Mouse (Mus musculus) kidney, adult 8-10 months (tissue): ENCODE data around the gene Slc25a53.
"Not testable (repeated sequence)": the region's sequence is repeated elsewhere in the genome, so short reads cannot be mapped to it uniquely, and the experiment has no call there.

ENCODE experiments used
- DNase-seq, 2 experiments: peaks; one replicate each; pipeline ENCODE4 v3.0.0; 2022

Gene Slc25a53

DNA sequence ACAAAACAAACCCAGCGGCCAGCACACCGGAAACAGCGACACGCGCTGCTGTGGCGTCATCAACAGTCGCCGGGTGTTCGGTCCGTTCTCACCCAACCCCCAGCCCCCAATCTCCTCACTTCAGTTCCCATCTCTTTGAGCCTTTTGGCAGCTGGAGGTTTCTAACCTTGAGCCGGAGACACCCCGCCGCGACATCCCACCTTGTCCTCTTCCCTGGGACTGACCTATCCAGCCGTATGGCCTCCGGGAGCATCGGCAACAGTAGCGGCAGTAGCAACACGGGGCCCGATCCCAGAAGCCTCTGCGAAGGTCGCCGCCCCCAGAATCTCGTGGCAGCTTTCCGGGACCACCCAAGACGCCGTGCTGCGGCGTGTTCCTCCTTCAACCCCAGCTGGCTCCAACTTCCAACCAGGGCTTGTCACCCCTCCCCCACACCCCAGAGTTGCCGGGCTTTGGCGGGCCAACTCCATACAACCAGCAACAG, at the start of gene Slc25a53:
Slc25a53 (minus strand) TSS at position 303 of the 484 bp plus-strand sequence.
- DNase-seq = peak; percentile 75 to 82

DNA sequence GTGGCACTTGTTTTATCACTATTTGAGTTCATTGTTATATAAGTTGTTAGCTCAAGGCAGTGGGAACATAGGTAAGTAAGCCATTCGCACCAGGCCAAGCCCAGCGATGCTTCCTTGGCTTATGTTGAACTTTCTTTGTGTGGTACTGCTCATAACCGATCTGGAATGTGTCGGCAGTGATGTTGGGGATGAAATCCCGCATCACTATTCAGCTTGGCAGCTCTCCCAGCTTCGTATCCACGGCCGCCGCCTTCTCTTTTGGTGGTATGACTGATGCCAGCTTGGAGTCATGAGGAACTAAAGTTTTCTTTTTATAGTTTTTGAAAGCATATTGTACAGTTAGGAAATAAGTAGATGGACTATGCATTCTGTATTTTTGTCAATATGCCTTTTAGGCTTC, 25.1 kb upstream of the Slc25a53 start:
- DNase-seq = no peak

DNA sequence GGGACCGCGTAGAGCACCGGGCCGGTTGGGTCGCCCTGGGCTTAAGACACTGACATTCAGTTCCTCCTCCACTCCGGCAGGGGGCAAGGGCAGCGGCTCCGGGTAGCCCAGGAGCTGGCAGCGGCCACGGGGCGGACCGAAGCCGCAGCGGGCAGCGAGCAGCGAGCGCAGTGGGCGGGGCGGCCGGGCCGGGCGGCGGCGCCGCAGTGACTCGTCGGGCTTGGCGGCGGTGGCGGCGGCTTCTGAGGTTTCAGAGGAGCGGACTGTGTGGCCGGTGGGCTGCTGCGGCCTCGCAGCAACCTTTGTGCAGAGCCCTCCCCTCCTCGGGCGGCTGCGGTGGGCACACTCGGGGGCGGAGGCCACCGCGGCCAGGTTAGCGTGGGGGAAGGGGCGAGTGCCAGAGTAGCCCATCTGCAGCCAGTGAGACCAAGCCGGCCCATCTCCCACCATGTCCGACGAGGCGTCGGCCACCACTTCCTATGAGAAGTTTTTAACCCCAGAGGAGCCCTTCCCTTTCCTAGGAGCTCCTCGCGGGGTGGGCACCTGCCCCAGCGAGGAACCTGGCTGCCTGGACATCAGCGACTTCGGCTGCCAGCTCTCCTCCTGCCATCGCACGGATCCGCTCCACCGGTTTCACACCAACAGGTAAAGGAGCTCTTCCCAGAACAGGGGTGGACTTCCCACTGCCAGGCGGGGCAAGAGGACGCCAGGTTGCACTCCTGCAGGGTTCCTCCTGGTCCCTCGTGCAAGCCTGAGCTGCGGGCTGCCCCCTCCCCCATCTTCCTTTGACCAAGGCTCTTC, 11.5 kb upstream of the Slc25a53 start, which contains the start of gene Fam199x:
Fam199x (plus strand) TSS at position 170 of the 801 bp plus-strand sequence.
- peak; percentile 69 to 76 for DNase-seq

DNA sequence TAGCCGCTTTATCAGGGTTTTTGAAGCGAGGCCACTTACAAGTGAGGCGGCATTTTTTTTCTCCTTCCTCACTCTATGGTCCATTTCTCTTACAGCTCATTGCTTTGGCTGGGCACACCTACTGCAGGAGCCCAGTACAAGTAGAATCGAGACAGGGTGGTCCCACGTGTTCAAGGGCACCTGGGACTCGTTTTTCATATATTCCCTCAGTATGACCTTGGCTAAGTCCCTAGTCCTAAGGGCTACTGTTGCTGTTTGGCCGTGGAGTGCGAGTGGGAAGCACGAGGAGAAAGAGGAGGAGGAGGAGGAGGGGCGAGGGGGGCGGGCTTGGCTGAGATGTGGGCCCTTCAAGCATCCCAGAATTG, 10.9 kb upstream of the Slc25a53 start:
- DNase-seq = peak in 1 of 2 experiments; percentile 4

DNA sequence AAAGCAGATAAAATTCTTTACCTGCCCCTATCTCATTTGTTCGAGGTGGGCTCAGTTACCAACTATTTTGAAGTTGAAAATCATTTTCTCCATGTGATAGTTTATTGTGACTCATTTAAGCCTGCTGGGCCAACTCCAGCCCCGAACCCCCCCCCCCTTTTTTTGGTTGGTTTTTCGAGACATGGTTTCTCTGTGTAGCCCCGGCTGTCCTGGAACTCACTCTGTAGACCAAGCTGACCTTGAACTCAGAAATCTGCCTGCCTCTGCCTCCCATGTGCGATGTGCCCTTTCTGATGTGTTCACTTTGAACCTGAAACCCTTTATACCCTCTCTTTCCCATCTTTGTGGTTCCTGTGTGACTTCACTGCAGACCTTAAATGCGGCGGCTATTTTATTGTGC, 400 bp upstream of the Slc25a53 start:
- no peak for DNase-seq

DNA sequence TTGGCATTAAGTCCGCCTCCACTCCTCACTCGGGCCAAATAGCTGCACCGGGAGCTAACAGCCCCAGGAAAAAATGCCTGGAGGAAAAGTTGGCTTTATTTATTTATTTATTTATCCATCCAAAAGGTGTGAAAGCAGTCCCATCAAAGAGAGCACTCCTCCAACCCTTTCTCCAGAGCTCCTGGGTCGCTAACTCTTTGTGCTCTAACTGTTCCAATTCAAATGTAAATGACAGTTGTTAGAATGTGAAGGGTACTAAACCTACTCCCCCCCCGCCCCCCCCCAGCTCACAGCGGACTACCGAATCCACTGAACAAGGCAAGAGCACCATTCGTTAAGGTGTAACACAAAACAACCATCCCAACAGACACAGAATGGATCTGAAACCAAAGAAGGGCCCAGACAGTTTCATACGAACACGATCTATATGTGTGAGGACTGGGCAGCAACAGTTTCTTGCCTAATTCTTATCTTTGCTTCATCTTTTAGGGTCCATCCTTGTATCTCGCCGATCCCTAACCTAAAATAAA, 567 bp downstream of the Slc25a53 start:
- DNase-seq = no peak

DNA sequence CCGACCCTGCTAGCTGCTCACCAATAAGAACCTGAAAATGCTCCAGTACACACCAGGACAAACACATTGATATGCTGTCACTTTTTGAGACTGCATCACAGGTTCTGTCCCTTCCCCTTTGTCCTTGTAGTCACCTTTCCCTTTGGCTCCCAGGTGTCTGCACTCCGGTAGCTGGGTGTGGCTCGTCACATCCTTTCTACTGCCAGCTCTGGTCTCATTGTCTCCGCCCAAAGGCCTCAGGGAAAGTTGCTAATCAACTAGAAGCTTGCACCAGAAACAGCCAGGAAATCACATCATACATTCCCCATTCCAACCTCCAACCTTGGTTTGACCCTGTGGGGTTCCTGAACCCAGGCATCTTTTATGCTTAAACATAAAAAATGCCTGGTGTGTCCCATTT, 3.8 kb downstream of the Slc25a53 start:
- DNase-seq = peak; percentile 2 to 23

DNA sequence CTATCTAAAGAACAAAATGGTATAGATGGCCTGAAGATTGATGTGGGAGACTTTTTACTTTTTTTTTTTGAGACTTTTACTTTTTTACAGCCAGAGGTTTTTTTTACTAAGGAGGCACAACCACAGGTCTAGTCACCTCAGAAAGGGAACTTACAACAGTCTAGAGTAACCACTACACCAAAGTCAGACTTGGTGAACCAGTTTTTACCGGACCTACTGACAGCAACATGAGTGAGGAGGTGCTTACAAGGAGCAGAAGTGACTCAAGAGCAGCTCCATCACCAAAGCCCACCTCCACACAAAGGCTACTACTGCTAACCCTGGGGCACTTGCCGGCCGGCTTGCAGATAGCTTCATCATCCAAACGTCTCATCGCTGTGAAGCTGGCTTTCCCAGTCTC, 6.4 kb downstream of the Slc25a53 start:
- DNase-seq = no peak

DNA sequence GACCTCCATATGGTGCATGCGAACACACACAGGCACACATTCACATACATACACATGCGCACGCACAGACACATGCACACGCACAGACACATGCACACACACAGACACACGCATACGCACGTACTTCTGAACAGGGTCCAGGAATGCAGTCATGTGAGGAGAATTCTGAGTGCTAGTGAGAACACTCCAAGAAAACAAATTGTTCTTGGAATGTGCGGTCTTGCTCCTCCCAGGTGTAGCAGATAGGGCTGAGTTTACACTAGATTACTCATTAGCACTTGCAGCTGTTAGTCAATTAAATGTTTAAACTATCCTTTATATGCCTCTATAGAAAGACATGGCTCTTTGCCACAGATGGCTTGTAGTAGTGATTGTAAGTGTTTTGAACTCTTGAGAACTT, 7.2 kb downstream of the Slc25a53 start:
- peak in 1 of 2 experiments; percentile 9 for DNase-seq

DNA sequence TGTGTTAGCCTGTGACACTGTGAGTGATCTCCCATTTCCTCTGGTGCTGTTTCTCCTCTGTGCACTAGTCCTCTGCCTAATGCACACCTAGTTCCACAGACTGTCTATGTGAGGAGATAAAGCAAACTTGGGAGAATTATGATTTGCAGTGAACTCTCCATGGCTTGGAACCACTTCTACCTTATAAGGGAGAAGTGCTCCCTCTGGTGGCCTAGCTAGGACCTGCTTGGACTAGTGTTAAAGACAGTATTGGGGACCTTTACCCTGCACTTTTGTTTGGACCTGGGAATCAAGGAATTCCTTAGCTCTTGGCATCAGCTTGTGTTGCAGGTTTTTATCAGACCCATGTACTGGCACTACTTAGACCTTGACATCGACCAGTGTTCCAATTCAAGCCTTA, 18.8 kb downstream of the Slc25a53 start:
- peak; percentile 31 to 62 for DNase-seq

DNA sequence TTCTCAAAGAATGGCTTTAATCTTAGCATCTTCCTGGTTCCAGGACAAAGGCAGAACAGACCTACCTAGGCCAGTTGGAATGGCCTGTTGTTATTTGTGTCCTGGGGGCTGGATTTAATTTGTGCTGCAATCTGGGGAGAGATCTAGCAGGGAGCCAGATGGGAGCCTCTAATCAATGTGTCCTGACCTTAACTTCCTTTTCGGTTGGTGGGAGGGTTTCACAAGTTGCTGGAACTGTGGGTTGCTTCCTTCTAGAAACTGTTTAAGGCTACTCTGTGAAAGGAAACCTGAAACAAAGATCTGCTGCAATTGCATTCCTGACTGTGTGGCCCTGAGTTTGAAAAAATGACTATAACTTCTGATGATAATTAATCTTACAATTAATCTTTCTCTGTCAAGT, 20.4 kb downstream of the Slc25a53 start:
- no peak for DNase-seq

DNA sequence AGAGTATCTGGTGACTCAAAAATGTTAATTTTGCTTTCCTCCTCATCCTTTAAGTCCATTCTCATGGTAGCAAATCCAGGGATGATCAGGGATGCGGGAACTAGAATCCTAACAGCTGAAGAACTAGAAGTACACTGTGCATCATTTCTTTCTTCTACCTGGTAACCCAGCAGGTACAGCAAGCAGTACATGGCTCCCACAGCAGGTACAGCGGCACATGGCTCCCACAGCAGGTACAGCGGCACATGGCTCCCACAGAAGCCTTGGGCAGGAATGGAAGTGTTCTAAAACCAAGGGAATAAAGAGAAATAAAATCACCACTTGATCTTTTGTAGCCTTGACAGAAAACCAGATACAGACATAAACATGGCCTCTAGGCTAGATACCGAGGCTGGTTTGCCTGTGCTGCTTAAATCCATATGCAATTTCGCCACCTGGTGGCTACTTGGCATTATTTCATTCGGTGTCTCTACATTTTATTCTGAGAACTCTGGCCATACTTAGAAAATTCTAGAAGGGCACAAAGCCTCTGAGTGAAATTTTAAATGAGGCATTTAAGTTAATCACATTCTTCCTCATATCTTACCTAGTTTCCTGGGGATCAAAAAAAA, 22.9 kb downstream of the Slc25a53 start:
- DNase-seq = peak; percentile 34 to 39

DNA sequence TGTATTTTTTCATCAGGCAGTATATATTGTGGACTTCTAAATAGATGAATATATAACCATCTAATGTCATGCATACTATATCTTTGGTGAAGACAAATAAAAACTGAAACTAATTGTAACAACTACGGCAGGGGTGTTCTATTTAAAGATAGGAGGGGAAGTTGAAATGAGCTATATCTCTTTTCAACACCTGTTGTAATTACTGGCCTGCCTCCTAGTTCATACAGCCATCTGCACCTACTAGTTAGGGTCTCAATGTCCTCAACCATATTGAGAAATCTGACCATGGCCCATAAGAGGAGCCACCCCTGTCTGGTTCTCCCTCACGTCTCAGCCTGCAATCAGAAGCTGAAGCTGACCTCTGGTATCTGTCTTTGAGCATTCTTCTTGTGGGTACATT, 41.8 kb downstream of the Slc25a53 start:
- DNase-seq = no peak

DNA sequence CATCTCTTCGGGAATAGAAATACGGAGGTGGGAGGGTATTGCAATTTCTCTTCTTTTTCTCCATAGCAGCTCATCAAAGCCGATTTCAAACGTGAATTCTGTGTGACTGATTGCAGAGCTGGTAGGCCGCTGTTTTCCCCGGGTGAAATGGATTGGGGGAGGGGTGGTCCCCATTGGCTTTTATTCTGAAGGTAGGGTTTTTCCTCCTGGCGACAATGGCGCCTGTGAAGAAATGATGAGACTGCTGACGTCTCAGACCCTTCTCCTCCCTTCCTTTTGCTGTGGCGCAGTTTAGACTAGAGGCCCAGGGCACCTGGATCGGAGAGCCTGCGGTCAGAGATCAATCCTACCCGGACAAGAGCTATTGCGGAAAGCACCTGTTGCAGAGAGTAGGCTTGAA, 44.5 kb downstream of the Slc25a53 start:
- DNase-seq = no peak

DNA sequence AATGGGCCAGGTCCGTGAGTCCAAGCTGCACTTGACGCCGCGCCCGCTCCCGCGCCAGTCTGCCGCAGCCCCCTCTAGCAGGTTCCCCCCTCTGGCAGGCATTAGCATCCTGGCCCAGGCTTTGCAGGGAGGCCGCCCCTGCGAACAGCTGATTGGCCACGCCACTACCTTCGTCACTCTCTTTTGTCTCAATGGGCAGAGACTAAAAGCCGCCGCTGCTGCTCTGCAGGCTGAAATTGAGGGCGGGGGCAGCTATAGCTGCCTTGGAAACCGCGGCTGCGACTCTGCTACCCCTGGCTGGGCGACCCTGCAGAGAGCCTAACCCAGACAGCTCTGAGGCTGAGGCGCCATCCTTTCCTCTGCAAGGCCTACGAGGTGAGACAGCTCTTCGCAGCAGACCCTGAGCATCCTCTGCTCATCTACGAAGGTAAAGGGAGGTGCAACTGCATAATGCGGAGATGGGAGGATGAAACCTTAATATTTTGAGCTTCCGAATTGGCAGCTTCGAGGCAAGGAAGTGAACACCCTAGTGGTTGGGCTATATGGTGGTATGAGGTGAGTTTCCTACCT, 45.0 kb downstream of the Slc25a53 start, which contains the start of gene Zcchc18:
Zcchc18 (plus strand) TSS at position 178 of the 570 bp plus-strand sequence.
- peak in 1 of 2 experiments; percentile 7 for DNase-seq

DNA sequence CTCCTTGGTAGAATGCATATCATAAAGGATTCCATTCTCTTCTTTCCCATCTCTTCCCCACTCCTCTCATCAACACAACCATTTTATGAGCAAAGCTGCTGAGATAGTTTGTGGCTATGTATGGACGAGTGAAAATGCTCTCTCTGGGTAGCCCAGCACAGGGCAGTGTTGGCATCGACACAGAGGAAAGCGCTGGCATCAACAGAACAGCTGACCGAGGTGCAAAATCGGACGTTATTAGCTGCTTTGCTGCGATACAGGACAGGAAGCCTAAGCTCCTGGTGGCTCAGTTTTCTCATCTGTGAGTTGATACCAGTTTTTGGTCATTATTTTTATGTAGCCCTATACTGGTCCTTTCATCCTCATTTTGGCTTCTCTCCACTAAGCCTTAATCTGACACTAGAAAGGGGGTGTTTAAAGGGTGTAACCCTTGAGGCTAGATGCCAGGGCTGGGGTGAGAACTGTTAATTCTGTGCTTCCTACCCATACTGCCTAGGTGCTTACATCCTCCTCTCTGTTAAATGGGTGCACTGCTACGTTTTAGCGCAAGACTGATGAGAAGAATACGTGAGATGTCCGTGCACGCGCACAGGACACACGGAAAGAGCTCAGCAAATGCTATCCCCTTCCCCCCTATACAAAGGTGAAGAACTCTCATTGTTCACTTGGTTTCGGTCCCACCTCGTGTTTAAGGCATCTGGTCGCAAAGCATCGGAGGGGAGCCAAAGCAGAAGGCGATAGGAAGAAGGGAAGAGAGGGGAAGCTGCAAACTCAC, 45.7 kb downstream of the Slc25a53 start:
- no peak for DNase-seq

DNA sequence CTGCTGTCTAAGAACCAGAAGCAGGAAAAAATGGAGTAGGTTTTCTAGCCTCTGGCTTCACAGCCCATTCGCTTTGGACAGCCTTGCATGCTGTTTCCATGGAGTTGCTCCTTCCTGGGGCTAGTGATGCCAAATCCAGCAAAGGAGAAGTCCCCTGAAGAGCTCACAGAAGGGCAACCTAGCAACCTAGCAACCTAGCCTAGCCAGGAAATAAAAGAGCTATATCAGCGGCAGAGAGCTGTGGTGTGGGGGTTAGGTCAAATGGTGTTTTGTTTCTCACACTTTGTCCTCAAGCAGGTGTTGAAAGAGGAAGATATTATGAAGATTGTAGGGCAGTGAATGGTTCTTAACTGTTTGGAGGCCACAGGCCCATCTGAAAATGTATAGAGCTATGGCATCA, 46.8 kb downstream of the Slc25a53 start:
- DNase-seq = no peak

DNA sequence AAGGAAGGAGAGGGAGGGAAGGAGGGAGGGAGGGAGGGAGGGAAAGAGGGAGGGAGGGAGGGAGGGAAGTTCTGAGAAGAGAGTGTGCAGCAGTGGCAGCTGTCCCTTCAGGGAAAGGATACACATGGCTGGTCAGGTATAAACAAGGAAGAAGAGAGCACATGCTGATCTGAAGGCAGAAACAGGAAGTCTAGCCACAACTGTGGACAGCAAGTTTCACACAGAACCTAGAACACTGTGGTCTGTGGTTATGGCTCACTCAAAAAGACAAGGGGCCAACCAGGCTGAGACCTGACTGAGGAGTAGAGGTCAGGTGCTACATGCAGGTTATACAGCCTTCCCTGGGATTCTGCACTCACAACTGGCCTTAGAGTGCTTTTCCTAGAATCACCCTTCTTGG, 52.1 kb downstream of the Slc25a53 start:
- no peak for DNase-seq

DNA sequence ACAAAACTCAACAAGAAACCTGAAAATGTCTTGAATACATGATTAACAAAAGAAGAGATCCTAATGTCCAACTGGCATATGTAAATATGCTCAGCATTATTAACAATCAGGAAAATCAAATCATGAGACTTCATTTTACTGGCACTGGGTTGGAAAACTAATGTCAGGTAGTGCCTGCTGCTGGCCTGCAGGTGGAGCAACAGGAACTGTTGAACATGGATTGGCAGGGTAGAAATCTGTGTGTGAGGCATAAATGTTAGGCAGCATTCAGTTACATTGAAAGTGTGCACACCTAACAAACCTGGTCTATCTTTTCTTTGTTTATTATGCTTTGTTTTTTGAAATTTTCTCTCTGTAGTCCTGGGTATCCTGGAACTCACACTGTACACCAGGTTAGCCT, 59.5 kb downstream of the Slc25a53 start:
- no peak for DNase-seq

DNA sequence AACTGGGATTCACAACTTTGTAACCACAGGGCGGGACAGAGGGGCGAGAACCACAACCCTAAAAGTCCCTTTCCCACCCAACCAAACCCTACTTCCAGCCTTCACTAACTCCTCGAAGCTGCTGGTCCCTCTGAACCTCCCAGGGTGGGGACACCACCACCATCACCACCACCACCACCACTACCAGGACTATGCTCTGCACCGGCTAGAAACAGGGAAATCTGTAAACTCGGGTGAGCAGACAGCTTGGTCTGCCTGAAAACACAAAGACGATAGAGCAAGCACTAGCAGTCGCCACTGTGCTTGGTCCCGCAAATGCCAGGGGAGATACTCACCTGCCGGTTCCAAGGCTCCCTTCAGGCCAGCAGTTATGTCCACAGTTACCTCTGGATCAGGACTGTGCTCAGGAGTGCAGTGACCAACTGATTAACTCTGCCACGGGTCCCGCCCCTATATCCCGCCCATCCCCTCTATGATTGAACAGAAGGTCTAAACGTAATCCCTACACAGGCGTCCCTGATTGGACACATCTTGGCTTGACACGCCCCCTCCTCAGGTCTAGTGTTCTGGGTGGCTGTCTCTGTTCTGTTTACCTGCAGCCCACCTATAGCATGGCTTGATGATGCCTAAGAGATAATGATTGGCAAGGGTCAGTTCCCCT, 61.5 kb downstream of the Slc25a53 start, which contains the start of the genes Tmsb15l and Tmsb15b1:
Tmsb15l (minus strand) TSS at position 446 of the 661 bp plus-strand sequence.
Tmsb15b1 (minus strand) TSS at position 451 of the 661 bp plus-strand sequence.
- peak; percentile 63 to 78 for DNase-seq

DNA sequence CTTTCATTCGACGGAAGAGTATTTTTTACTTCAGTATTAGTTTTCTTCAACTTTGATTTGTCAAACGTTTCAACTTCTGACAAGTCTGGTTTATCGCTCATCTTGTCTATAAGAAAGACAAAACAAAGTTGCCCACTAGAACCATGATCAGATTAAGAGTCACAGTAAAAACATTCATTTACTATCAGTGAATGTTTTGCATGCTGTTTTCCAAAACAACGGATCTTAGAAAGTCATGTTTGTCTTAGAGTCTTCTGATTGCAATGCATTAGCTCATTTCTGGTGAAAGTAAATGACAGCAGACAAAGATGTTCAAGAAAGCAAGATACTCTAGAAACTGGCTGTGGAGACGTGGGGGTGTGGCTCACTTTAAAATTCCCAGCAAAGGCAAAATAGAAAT, 62.7 kb downstream of the Slc25a53 start, which contains the start of gene Tmsb15b2:
Tmsb15b2 (minus strand) TSS at position 101 of the 400 bp plus-strand sequence.
- DNase-seq = not testable (repeated sequence)

DNA sequence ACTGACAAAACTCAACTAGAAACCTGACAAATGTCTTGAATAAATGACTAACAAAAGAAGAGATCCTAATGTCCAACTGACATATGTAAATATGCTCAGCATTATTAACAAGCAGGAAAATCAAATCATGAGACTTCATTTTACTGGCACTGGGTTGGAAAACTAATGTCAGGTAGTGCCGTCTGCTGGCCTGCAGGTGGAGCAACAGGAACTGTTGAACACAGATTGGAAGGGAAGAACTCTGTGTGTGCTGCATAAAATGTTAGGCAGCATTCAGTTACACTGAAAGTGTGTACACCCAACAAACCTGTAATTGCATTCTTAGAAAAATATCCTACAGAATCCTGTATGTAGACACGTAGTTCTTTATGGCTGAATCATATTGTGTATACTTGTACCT, 78.4 kb downstream of the Slc25a53 start:
- no peak for DNase-seq
